Mouse (Mus musculus) gonadal fat pad, adult 2 months (tissue): ENCODE data around the gene Nectin4. TPM values are rescaled to one million over a fixed set of nuclear protein-coding genes. Genes with fewer than 3 reads are reported as not detected.

ENCODE experiments used
- DNase-seq: peaks from one replicate; pipeline ENCODE4 v3.0.0-alpha.2; 2012; ENCODE audit warnings: low read depth
- polyA plus RNA-seq: library from polyadenylated mRNA; depleted of rRNA; stranded (reverse); fragments of >200 nt; gene quantifications from 2 replicates; pipeline ENCODE4 v1.2.3, GENCODE M21; 2012

Gene Nectin4
- polyA plus RNA-seq, 1 experiment: 19.8 TPM

- no peak for DNase-seq
Observed at GRCm38 (mm10) chr1:171358421-171358820, 11.5 kb upstream of the Nectin4 start.

GRCm38 (mm10) chr1:171360253-171360652 is 9.6 kb upstream of the Nectin4 start:
- DNase-seq: no peak

- no peak for DNase-seq
Observed at GRCm38 (mm10) chr1:171360656-171361055, 9.2 kb upstream of the Nectin4 start, which contains the start of gene Klhdc9. Gene Klhdc9 (minus strand): TSS chr1:171360798.

- no peak for DNase-seq
Observed at GRCm38 (mm10) chr1:171361106-171362103, 8.5 kb upstream of the Nectin4 start.

DNA sequence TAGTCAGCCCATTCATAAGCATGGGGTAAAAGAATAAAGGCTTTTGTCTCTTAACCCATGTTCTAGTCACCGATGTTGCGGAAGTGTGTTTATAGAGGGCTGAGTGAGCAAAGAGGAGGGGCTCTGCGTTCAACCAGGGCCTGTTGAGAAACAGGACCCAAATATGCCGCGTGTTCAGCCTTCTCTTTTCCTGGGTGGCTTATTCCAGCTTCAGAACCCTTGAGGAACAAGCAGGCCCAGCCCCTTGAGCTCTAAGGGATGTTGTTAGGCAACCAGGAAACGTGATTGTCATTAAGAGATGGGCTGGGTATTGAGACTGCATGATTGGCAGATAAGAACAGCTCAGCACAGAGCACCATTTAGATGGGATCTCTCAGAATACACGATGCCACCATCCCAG is 4.0 kb upstream of the Nectin4 start:
- DNase-seq: no peak

DNA sequence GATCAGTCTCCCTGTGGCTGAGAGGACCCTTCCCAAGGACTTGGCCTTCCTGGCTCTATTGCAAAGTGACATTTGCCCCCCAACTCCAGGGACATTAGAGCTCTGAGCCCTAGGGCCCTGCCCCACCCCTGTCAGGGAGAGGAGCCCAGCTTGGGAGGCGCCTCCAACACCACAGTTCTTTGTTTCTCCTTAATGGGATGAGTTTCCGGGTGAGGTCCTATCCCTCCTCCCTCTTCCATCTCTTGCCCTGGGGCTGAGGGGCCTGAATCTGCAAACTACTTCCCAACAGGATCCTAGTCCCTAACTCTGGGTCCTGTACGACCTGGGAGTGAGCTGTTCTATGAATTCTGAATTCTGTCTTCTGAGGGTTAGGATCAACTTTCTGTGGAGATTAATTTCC is 3.0 kb downstream of the Nectin4 start:
- no peak for DNase-seq

DNA sequence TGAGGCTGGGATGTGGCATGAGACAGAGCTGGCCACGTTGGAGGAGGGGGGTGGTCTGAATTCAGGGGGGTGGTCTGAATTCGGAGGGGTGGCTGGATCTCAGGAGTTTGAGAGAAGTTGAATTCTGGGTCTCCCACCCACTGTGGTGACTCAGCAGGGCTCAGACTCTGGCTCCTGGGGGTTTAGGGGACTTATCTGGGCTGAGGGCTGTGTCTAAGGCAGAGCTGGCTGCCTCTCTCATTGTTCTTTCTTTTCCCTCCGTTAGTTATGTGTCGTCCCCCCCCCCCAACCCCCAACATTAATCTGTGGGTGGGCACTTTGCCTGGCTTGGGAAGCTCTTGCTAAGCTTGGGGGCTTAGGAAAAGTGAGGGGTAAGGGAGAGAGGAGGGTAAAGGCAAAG is 4.0 kb downstream of the Nectin4 start:
- no peak for DNase-seq

- no peak for DNase-seq
Observed at GRCm38 (mm10) chr1:171375646-171376097, 5.8 kb downstream of the Nectin4 start.

- no peak for DNase-seq
Observed at GRCm38 (mm10) chr1:171378298-171378697, 8.4 kb downstream of the Nectin4 start.

GRCm38 (mm10) chr1:171379935-171380599 is 10.2 kb downstream of the Nectin4 start:
- DNase-seq: no peak

DNA sequence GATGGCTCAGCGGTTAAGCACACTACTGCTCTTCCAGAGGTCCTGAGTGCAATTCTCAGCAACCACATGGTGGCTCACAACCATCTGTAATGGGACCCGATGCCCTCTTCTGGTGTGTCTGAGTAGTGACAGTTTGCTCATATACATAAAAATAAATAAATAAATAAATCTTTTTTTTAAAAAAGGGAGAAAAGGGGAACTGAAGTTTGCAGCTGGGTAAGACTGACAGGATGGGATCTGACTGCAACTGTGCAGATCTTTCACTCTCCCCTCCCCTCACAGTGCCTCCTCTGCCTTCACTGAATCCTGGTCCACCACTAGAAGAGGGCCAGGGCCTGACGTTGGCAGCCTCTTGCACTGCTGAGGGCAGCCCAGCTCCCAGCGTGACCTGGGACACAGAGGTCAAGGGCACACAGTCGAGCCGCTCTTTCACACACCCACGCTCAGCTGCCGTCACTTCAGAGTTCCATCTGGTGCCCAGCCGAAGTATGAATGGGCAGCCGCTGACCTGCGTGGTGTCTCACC is 12.3 kb downstream of the Nectin4 start:
- no peak for DNase-seq

GRCm38 (mm10) chr1:171384361-171384760 is 14.5 kb downstream of the Nectin4 start:
- DNase-seq: no peak

DNA sequence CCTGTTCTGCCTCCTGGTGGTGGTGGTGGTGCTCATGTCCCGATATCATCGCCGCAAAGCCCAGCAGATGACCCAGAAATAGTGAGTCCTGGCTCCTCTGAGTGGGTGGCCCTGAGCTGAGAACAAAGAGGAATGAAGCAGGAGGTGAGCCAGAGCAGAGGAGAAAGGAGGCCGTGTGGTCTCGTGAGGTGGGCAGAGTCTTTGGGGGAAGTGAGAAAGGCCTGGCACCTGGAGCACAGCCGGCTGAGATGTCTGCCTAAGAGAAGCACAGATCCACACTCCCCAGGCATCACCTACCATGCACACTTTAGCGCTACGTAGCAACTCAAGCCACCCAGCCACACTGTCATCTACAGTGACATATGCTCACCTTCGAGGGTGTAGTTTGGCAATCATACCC is 15.3 kb downstream of the Nectin4 start:
- no peak for DNase-seq

- DNase-seq: no peak
Observed at GRCm38 (mm10) chr1:171387099-171387498, 17.2 kb downstream of the Nectin4 start.

DNA sequence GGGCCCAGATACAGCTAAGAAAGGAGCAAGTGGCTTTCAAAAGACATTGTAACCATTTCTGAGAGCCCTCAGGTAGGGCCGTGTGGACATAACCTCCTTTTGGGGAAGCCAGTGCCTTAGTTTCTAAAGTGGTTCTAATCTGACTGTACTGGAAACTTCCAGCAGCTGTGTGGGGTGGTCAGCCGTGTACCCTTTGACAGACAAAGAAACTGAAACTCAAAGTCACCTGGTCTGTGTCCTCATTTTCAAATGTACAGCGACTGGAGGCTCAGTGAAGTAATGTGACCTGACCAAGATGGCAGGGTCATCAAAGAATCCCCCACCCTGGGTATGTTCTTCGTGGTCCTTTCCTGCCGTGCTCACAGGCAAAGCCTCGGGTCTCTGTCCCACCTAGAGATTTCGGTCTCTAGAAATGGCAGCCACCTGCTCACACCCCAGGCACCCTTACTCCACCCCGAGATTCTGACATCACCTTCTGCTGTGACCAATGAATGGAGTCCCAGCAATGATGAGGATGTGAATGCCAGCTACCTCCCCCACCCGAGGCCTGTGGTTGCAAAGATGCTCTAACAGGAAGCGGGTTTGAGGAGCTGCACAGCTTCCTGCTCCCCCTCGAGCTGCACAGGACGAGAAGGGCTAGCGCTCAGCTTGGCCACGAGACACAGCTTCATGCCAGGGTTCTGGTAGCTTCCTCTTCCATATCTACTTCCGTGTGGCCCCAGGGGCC is 18.6 kb downstream of the Nectin4 start, which contains the start of gene Arhgap30:
Gene Arhgap30, plus strand, starts transcription at position 579 of the 727 bp plus-strand sequence.
- no peak for DNase-seq

- no peak for DNase-seq
Observed at GRCm38 (mm10) chr1:171390101-171390500, 20.2 kb downstream of the Nectin4 start.

DNA sequence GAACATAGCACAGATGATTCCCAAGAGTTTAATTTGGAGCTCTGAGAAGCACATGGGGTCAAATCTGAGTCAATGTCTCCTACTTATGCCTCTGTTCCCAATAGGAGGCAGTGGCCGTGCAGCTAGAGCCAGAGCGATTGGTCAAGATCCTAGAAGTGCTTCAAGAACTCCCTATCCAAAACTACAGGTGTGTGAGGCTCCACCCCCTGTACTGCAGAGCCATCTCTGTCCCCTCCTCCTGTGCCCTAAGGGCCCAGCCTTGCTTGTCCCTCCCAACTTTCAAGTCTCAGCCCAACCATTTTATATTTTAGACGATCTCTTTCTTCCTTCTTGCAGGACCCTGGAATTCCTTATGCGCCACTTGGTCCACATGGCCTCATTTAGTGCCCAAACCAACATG is 31.9 kb downstream of the Nectin4 start:
- DNase-seq: no peak

- no peak for DNase-seq
Observed at GRCm38 (mm10) chr1:171402991-171403390, 33.1 kb downstream of the Nectin4 start.

- no peak for DNase-seq
Observed at GRCm38 (mm10) chr1:171407263-171407662, 37.4 kb downstream of the Nectin4 start.

GRCm38 (mm10) chr1:171410231-171410630 is 40.3 kb downstream of the Nectin4 start:
- DNase-seq: no peak

DNA sequence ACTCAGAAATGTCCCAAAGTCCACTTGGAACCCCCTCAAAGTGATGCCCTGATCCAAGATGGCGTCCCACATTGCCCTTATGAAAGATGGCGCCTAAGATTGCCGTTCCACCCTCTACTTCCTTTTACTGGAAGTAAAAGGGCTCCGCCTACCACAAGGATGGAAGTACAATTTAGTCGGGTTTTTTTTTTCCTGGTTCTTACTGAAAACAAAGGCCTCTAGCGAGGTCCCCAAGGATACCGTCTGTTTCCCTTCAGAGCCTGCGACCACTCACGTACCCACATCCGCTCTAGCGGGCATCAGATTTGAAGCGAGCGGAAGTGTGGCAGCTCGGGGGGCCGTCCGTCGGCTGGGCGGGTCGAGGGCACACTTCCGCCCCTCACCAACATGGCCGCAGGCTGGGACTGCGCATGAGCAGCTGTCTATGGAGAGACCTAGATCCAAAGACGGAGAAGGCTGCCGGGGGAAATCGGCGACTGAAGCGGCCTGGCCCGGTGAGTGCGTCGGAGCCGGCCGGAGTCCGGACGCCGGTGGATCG is 41.1 kb downstream of the Nectin4 start, which contains the start of gene Usf1:
Gene Usf1, plus strand, starts transcription at position 367 of the 538 bp plus-strand sequence.
- peak; percentile 65 for DNase-seq
